Mouse (Mus musculus) layer of hippocampus, postnatal 14 days (tissue): Measurements from ENCODE around the gene Igf2r. TPM values are rescaled to one million over a fixed set of nuclear protein-coding genes. Genes with fewer than 3 reads are reported as not detected.

Experiments
- DNase-seq, 2 experiments: peaks; one replicate each; pipeline ENCODE4 v3.0.0; 2021 to 2022; ENCODE audit warnings: low spot score in 2 of 2, mixed read lengths in 1 of 2
- total RNA-seq, 2 experiments: library from RNA; stranded (reverse); gene quantifications; 2 replicates each; pipeline ENCODE4 v1.2.3; 2021

Igf2r gene
- total RNA-seq, 2 experiments from 2014 or later: 28.1 TPM

- no peak for DNase-seq
Observed at GRCm38 (mm10) chr17:12782861-12783847, 13.7 kb upstream of the Igf2r start.

- DNase-seq: no peak
Observed at GRCm38 (mm10) chr17:12781101-12781500, 11.6 kb upstream of the Igf2r start.

GRCm38 (mm10) chr17:12780125-12780524 is 10.7 kb upstream of the Igf2r start:
- no peak for DNase-seq

- no peak for DNase-seq
Observed at GRCm38 (mm10) chr17:12779442-12779841, 10.0 kb upstream of the Igf2r start.

GRCm38 (mm10) chr17:12773956-12774355 is 4.5 kb upstream of the Igf2r start:
- DNase-seq: no peak

GRCm38 (mm10) chr17:12770500-12770899 is 1.0 kb upstream of the Igf2r start:
- DNase-seq: no peak

GRCm38 (mm10) chr17:12768415-12769379 is 767 bp downstream of the Igf2r start:
- DNase-seq: peak in 1 of 2 experiments; percentile 14

GRCm38 (mm10) chr17:12767294-12767852 is 2.1 kb downstream of the Igf2r start:
- no peak for DNase-seq

GRCm38 (mm10) chr17:12763412-12763811 is 6.1 kb downstream of the Igf2r start:
- DNase-seq: no peak

GRCm38 (mm10) chr17:12760355-12761146 is 8.9 kb downstream of the Igf2r start:
- no peak for DNase-seq

GRCm38 (mm10) chr17:12759646-12760074 is 9.8 kb downstream of the Igf2r start:
- no peak for DNase-seq

GRCm38 (mm10) chr17:12758701-12759455 is 10.6 kb downstream of the Igf2r start:
- DNase-seq: no peak

GRCm38 (mm10) chr17:12757990-12758389 is 11.5 kb downstream of the Igf2r start:
- DNase-seq: peak in 1 of 2 experiments; percentile 29

- DNase-seq: no peak
Observed at GRCm38 (mm10) chr17:12757161-12757560, 12.3 kb downstream of the Igf2r start.

- DNase-seq: no peak
Observed at GRCm38 (mm10) chr17:12755951-12756350, 13.5 kb downstream of the Igf2r start.

- no peak for DNase-seq
Observed at GRCm38 (mm10) chr17:12755146-12755545, 14.3 kb downstream of the Igf2r start.

- no peak for DNase-seq
Observed at GRCm38 (mm10) chr17:12754243-12755007, 15.0 kb downstream of the Igf2r start.

GRCm38 (mm10) chr17:12753050-12753449 is 16.4 kb downstream of the Igf2r start:
- DNase-seq: no peak

- no peak for DNase-seq
Observed at GRCm38 (mm10) chr17:12751641-12752040, 17.8 kb downstream of the Igf2r start.
